Mouse (Mus musculus): ENCODE results near the gene Ppp2r5e.
"Not testable (repeated sequence)": the region's sequence is repeated elsewhere in the genome, so short reads cannot be mapped to it uniquely, and the experiment has no call there.

The Ppp2r5e gene

GRCm38 (mm10) chr12:75536566-75536965 lies 59.5 kb downstream of the Ppp2r5e start:
- DNase-seq, result no peak

GRCm38 (mm10) chr12:75533145-75533544 lies 62.9 kb downstream of the Ppp2r5e start:
- DNase-seq, result no peak

- no peak for DNase-seq
These were observed 64.2 kb downstream of the Ppp2r5e start for GRCm38 (mm10) chr12:75531895-75532294.

- DNase-seq, result no peak
These were observed 66.9 kb downstream of the Ppp2r5e start for GRCm38 (mm10) chr12:75528857-75529808.

GRCm38 (mm10) chr12:75528300-75528699 lies 67.7 kb downstream of the Ppp2r5e start:
- DNase-seq, result no peak

GRCm38 (mm10) chr12:75524199-75524598 lies 71.8 kb downstream of the Ppp2r5e start:
- DNase-seq, result no peak

GRCm38 (mm10) chr12:75522931-75523330 lies 73.1 kb downstream of the Ppp2r5e start:
- DNase-seq, result no peak

GRCm38 (mm10) chr12:75522360-75522759 lies 73.7 kb downstream of the Ppp2r5e start:
- DNase-seq, result no peak

- DNase-seq, result no peak
These were observed 75.7 kb downstream of the Ppp2r5e start for GRCm38 (mm10) chr12:75520395-75520794.

- no peak for DNase-seq
These were observed 76.7 kb downstream of the Ppp2r5e start for GRCm38 (mm10) chr12:75519181-75519940.

GRCm38 (mm10) chr12:75515301-75515906 lies 80.6 kb downstream of the Ppp2r5e start:
- no peak for DNase-seq

- no peak for DNase-seq
These were observed 84.5 kb downstream of the Ppp2r5e start for GRCm38 (mm10) chr12:75511520-75511919.

GRCm38 (mm10) chr12:75504991-75505650 lies 90.9 kb downstream of the Ppp2r5e start:
- DNase-seq, result no peak

- no peak for DNase-seq
These were observed 93.4 kb downstream of the Ppp2r5e start for GRCm38 (mm10) chr12:75502664-75503063.

- DNase-seq, result no peak
These were observed 98.3 kb downstream of the Ppp2r5e start for GRCm38 (mm10) chr12:75497698-75498097.

GRCm38 (mm10) chr12:75495636-75496035 lies 100.4 kb downstream of the Ppp2r5e start:
- no peak for DNase-seq

GRCm38 (mm10) chr12:75494643-75495042 lies 101.4 kb downstream of the Ppp2r5e start:
- no peak for DNase-seq

GRCm38 (mm10) chr12:75492549-75493327 lies 103.3 kb downstream of the Ppp2r5e start:
- no peak for DNase-seq

GRCm38 (mm10) chr12:75492148-75492547 lies 103.9 kb downstream of the Ppp2r5e start:
- not testable (repeated sequence) for DNase-seq

GRCm38 (mm10) chr12:75487500-75487899 lies 108.5 kb downstream of the Ppp2r5e start:
- no peak for DNase-seq

- DNase-seq, result no peak
These were observed 109.3 kb downstream of the Ppp2r5e start for GRCm38 (mm10) chr12:75486568-75487286.

All from lung, postnatal 36 days (tissue).